Mouse (Mus musculus): ENCODE results near the gene Clptm1.

DNA sequence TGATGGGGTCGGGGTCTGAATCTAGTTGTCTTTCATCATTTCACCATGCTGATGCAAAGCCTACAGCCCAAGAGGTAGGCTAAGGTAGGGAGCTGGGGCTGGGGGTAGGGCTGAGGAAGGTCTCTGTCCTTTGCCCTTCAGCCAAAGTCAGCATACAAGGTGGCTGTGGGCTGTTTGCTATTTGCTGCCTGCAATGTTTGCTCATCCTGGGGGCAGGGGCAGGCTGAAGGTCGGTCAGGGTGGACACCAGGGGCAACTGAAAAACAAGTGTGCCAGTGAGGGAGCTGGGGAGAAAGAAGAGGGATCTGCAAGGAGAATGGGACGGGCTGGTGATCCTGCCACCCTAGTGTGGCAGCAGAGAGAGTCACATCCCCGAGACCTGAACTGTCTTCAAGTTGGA, 20.5 kb upstream of the Clptm1 start:
- TF ChIP-seq CTCF (IDR thresholded peaks at IDR 0.05; ENCODE audit: borderline replicate concordance, insufficient read depth, low read depth, low read length) (no peak), POLR2A (IDR thresholded peaks at IDR 0.05; ENCODE audit: borderline replicate concordance, insufficient read depth, low read length) (no peak)

All from cerebellum, adult 2 months (tissue).